Mouse (Mus musculus): Measurements from ENCODE around the gene Mrpl20.

DNA sequence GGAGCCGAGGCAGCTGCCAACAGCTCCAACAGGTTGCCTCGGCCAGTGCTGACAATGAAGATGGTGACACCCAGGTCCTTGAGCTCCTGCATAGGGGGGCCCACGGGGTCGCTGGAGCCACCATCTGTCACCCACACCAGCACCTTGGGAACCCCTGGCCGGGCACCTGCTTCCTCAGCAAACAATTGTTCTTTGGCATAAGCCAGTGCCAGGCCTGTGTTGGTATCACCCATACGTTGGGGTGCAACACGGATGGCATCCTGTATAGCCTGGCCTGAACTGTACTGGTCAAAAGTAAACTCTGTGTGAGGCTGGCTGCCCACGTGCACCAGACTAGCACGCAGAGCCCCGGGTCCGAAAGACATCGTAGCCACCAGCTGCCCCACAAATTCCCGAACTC is 29.9 kb upstream of the Mrpl20 start:
- TF ChIP-seq CTCF (IDR thresholded peaks at IDR 0.05; ENCODE audit: control insufficient read depth, insufficient read depth, low read length) (no peak), POLR2A (IDR thresholded peaks at IDR 0.05; ENCODE audit: borderline replicate concordance, control insufficient read depth, low read depth, low read length) (no peak)

Data from bone marrow, adult 2 months (tissue).